Comparison of ENCODE assay signal across 13 mouse cellular contexts in genomic region chr19:23543244-23544004, GRCm38 (mm10).
"Had no signal": no experiment of that assay in that cellular context is flagged by ENCODE, and none has a peak within 500 bp of the region (broad histone marks: within the 10 kb centered on the region; RNA-seq: fewer than 3 reads in every experiment).

No protein-coding gene starts in this region.

- H3K9me3 ChIP-seq: limb, embryonic 13.5 days; neural tube, embryonic 12.5 days had no signal

- H3K4me1 ChIP-seq: limb, embryonic 13.5 days; neural tube, embryonic 12.5 days had no signal

- H3K4me2 ChIP-seq: limb, embryonic 13.5 days; neural tube, embryonic 12.5 days had no signal

- H3K27me3 ChIP-seq: limb, embryonic 13.5 days; neural tube, embryonic 12.5 days had no signal

- H3K36me3 ChIP-seq: limb, embryonic 13.5 days; neural tube, embryonic 12.5 days had no signal

- H3K4me3 ChIP-seq: limb, embryonic 13.5 days; myocyte; neural tube, embryonic 12.5 days had no signal

- H3K27ac ChIP-seq: kidney, postnatal 0 days; limb, embryonic 13.5 days; liver, embryonic 14.5 days; neural tube, embryonic 12.5 days had no signal

- DNase-seq: kidney, adult 11 months; kidney, adult 9 months; kidney, postnatal 36 days; layer of hippocampus, adult 9-11 months; layer of hippocampus, postnatal 36 days; left cerebral cortex, postnatal 4 days; right cerebral cortex, postnatal 14 days; thymus, postnatal 36 days had no signal

- H3K9ac ChIP-seq: limb, embryonic 13.5 days; liver, embryonic 14.5 days; neural tube, embryonic 12.5 days had no signal
